Mouse (Mus musculus) midbrain, postnatal 0 days (tissue): ENCODE measurements around the gene Pepd. TPM values are rescaled to one million over a fixed set of nuclear protein-coding genes. Genes with fewer than 3 reads are reported as not detected.

Source experiments
- ATAC-seq: fragments of 200-750 bp; cut with Nextera tagmentation; 2 replicates; pipeline ENCODE4 v1.8.0; 2017; ENCODE audit warnings: moderate number of reproducible peaks, mild to moderate bottlenecking, moderate TSS enrichment, moderate library complexity; ENCODE audit not compliant: low FRiP score
- DNase-seq: peaks from one replicate; pipeline ENCODE4 v3.0.0-alpha.2; 2015; ENCODE audit warnings: low spot score
- H3K27ac ChIP-seq: fragments of 300-500 bp; sonication (generic); 2 replicates; pipeline ENCODE4 v1.5.1; 2014; ENCODE audit warnings: low read depth, mild to moderate bottlenecking, low read length, mixed read lengths
- H3K27me3 ChIP-seq: fragments of 300-500 bp; sonication (generic); 2 replicates; pipeline ENCODE4 v1.6.1; 2014; ENCODE audit warnings: low read length, control low read depth, mixed read lengths; ENCODE audit not compliant: insufficient read depth
- H3K36me3 ChIP-seq: fragments of 300-500 bp; sonication (generic); 2 replicates; pipeline ENCODE4 v1.6.1; 2014; ENCODE audit warnings: low read length, control low read depth, mixed read lengths; ENCODE audit not compliant: insufficient read depth
- H3K4me1 ChIP-seq: fragments of 300-500 bp; sonication (generic); 2 replicates; pipeline ENCODE4 v1.6.1; 2014; ENCODE audit warnings: mild to moderate bottlenecking, control low read depth, antibody characterized with exemption, low read length, mixed read lengths; ENCODE audit not compliant: insufficient read depth
- H3K4me2 ChIP-seq: fragments of 300-500 bp; sonication (generic); 2 replicates; pipeline ENCODE4 v1.6.1; 2014; ENCODE audit warnings: low read depth, mild to moderate bottlenecking, low read length, mixed read lengths; ENCODE audit not compliant: poor library complexity, severe bottlenecking
- H3K4me3 ChIP-seq: fragments of 300-500 bp; sonication (generic); 2 replicates; pipeline ENCODE4 v1.5.1; 2014; ENCODE audit warnings: low read depth, mild to moderate bottlenecking, low read length, moderate library complexity
- H3K9ac ChIP-seq: fragments of 300-500 bp; sonication (generic); replicated peaks from 2 replicates; pipeline ENCODE4 v1.6.1; 2014; ENCODE audit warnings: mild to moderate bottlenecking, low read length, moderate library complexity, mixed read lengths; ENCODE audit not compliant: poor library complexity, severe bottlenecking
- H3K9me3 ChIP-seq: fragments of 300-500 bp; sonication (generic); 2 replicates; pipeline ENCODE4 v1.6.1; 2016; ENCODE audit warnings: low read length, control low read depth
- CTCF ChIP-seq: IDR thresholded peaks from 2 replicates; pipeline ENCODE4 v1.5.1; 2016; ENCODE audit warnings: antibody characterized with exemption, mild to moderate bottlenecking
- WGBS: fragments of 180-500 bp; shearing (Covaris S2); extraction: QIAGEN DNeasy Blood & Tissue Kit; methylation state at CpG from one replicate; pipeline ENCODE4 v1.1.7; 2014; 5-methylcytosine and 5-hydroxymethylcytosine counted together
- polyA plus RNA-seq: library from polyadenylated mRNA; unstranded; fragments of >200 nt; fragmentation: Nextera tagmentation; extraction: Ambion mirVana; gene quantifications from 2 replicates; pipeline ENCODE4 v1.2.1, GENCODE M21; 2015
- total RNA-seq: library from RNA; depleted of rRNA; stranded (reverse); fragments of >200 nt; gene quantifications from 2 replicates; pipeline ENCODE4 v1.2.3, GENCODE M21; 2014

The Pepd gene
- total and polyA plus RNA-seq, 2 experiments from 2014 or later: 60.8 to 69.8 TPM

GRCm38 (mm10) chr7:35057569-35057968, 145.4 kb downstream of the Pepd start:
- DNase-seq (no peak), ATAC-seq (no peak)
- peaks cover 8% of the 10 kb centered on the region; the same call in 1 of the 2 replicates for H3K4me1 ChIP-seq
- no peak overlapping the region for H3K9ac ChIP-seq
- no peaks in the 10 kb centered on the region for H3K27me3 ChIP-seq
- no peaks in the 10 kb centered on the region for H3K36me3 ChIP-seq
- TF ChIP-seq CTCF: no peak
- no peaks in the 10 kb centered on the region for H3K9me3 ChIP-seq
- no peak overlapping the region for H3K4me3 ChIP-seq
- H3K27ac ChIP-seq: no peak overlapping the region
- H3K4me2 ChIP-seq: no peak overlapping the region
- WGBS: 87% methylated on average over 4 of the region's 4 CpGs

- DNase-seq (no peak), ATAC-seq (no peak)
- no peak for TF ChIP-seq CTCF
- H3K36me3 ChIP-seq: no peaks in the 10 kb centered on the region
- peaks cover 8% of the 10 kb centered on the region; the same call in 1 of the 2 replicates for H3K4me1 ChIP-seq
- 82% methylated on average over 1 of the region's 1 CpGs for WGBS
- H3K9ac ChIP-seq: no peak overlapping the region
- H3K9me3 ChIP-seq: no peaks in the 10 kb centered on the region
- no peaks in the 10 kb centered on the region for H3K27me3 ChIP-seq
- H3K27ac ChIP-seq: no peak overlapping the region
- no peak overlapping the region for H3K4me3 ChIP-seq
- H3K4me2 ChIP-seq: no peak overlapping the region
These were observed 146.2 kb downstream of the Pepd start for GRCm38 (mm10) chr7:35058329-35058728.

- Histone ChIP-seq H3K4me2 (no peak overlapping the region), H3K27me3 (no peaks in the 10 kb centered on the region), H3K27ac (no peak overlapping the region), H3K36me3 (no peaks in the 10 kb centered on the region), H3K9ac (no peak overlapping the region), H3K4me1 (peaks cover 8% of the 10 kb centered on the region; the same call in 1 of the 2 replicates), H3K4me3 (no peak overlapping the region), H3K9me3 (no peaks in the 10 kb centered on the region)
- TF ChIP-seq CTCF: peak; percentile 36
- ATAC-seq: no peak
- WGBS: 70% methylated on average over 5 of the region's 5 CpGs
- no peak for DNase-seq
These were observed 147.3 kb downstream of the Pepd start for GRCm38 (mm10) chr7:35059467-35059866.

GRCm38 (mm10) chr7:35064286-35065258, 152.4 kb downstream of the Pepd start:
- Histone ChIP-seq H3K4me1 (no peaks in the 10 kb centered on the region), H3K27ac (no peak overlapping the region), H3K36me3 (no peaks in the 10 kb centered on the region), H3K4me2 (no peak overlapping the region), H3K9ac (no peak overlapping the region), H3K27me3 (no peaks in the 10 kb centered on the region), H3K9me3 (no peaks in the 10 kb centered on the region), H3K4me3 (no peak overlapping the region)
- DNase-seq (peak; percentile 74), ATAC-seq (no peak)
- WGBS: 70% methylated on average over 14 of the region's 14 CpGs
- no peak for TF ChIP-seq CTCF

GRCm38 (mm10) chr7:35065958-35066357, 153.8 kb downstream of the Pepd start:
- Histone ChIP-seq H3K4me3 (no peak overlapping the region), H3K36me3 (no peaks in the 10 kb centered on the region), H3K4me2 (no peak overlapping the region), H3K27me3 (no peaks in the 10 kb centered on the region), H3K4me1 (no peaks in the 10 kb centered on the region), H3K27ac (no peak overlapping the region), H3K9ac (no peak overlapping the region), H3K9me3 (no peaks in the 10 kb centered on the region)
- DNase-seq (no peak), ATAC-seq (no peak)
- no peak for TF ChIP-seq CTCF
- 67% methylated on average over 2 of the region's 3 CpGs for WGBS

GRCm38 (mm10) chr7:35066640-35067212, 154.5 kb downstream of the Pepd start:
- Histone ChIP-seq H3K9me3 (no peaks in the 10 kb centered on the region), H3K4me1 (no peaks in the 10 kb centered on the region), H3K27me3 (no peaks in the 10 kb centered on the region), H3K36me3 (no peaks in the 10 kb centered on the region), H3K4me3 (no peak overlapping the region), H3K4me2 (no peak overlapping the region), H3K9ac (no peak overlapping the region), H3K27ac (no peak overlapping the region)
- TF ChIP-seq CTCF: no peak
- ATAC-seq: no peak
- 40% methylated on average over 8 of the region's 8 CpGs for WGBS
- DNase-seq: peak; percentile 44
